ENCODE assay signal across 13 mouse cellular contexts in genomic region chr2:120158846-120159245, GRCm38 (mm10). TPM values are rescaled to one million over a fixed set of nuclear protein-coding genes. Genes with fewer than 3 reads are reported as not detected.
DNase-seq lines count a peak whose midpoint lies in the region; ATAC-seq and TF ChIP-seq lines count a peak whose summit lies in the region.
"Had no signal": no experiment of that assay in that cellular context is flagged by ENCODE, and none has a peak within 500 bp of the region (broad histone marks: within the 10 kb centered on the region; RNA-seq: fewer than 3 reads in every experiment).

No protein-coding gene starts in this region.

- no peaks in the 10 kb centered on the region for H3K9me3 ChIP-seq in hindbrain, postnatal 0 days (ENCODE audit: low read length)
- H3K9me3 ChIP-seq: midbrain, embryonic 15.5 days had no signal

- no peaks in the 10 kb centered on the region for H3K4me1 ChIP-seq in hindbrain, postnatal 0 days (ENCODE audit: insufficient read depth, low read length)

- H3K4me2 ChIP-seq in hindbrain, postnatal 0 days (ENCODE audit: low read depth, low read length): no peak overlapping the region
- H3K4me2 ChIP-seq: embryonic facial prominence, embryonic 13.5 days; limb, embryonic 13.5 days; midbrain, embryonic 15.5 days had no signal

- no peak for TF ChIP-seq CTCF in hindbrain, postnatal 0 days (IDR thresholded peaks at IDR 0.05; ENCODE audit: low read depth)

- no peaks in the 10 kb centered on the region for H3K36me3 ChIP-seq in hindbrain, postnatal 0 days (ENCODE audit: insufficient read depth, low read length)
- H3K36me3 ChIP-seq: embryonic facial prominence, embryonic 13.5 days; limb, embryonic 13.5 days; midbrain, embryonic 15.5 days had no signal

- peak; percentile 43 for DNase-seq in layer of hippocampus, adult 9-11 months
- no peak for DNase-seq in layer of hippocampus, postnatal 25 days (ENCODE audit: extremely low spot score in 1 of 2, low spot score in 1 of 2)
- DNase-seq in embryo, embryonic 11 days: peak; percentile 8
- DNase-seq in kidney, postnatal 10 days: peak; percentile 42
- DNase-seq in thymus, adult 18-20 months: peak; percentile 69 to 72
- no peak for DNase-seq in hindbrain, postnatal 0 days (ENCODE audit: low spot score)
- DNase-seq in ovary, adult 18-20 months (ENCODE audit: low spot score): no peak
- no peak for DNase-seq in left cerebral cortex, postnatal 14 days (ENCODE audit: low spot score in 2 of 2)
- DNase-seq: heart, postnatal 10 days had no signal

- no peaks in the 10 kb centered on the region for H3K27me3 ChIP-seq in hindbrain, postnatal 0 days (ENCODE audit: insufficient read depth, low read length)
- H3K27me3 ChIP-seq: midbrain, embryonic 15.5 days; Patski had no signal

- 61% methylated on average over 1 of the region's 1 CpGs for WGBS in hindbrain, postnatal 0 days

- intact Hi-C loops in left cerebral cortex, postnatal 14 days (cut with DNase I): no loop called here

- ATAC-seq in hindbrain, postnatal 0 days: no peak
- ATAC-seq: midbrain, embryonic 15.5 days; Patski had no signal

- no peak overlapping the region for H3K9ac ChIP-seq in hindbrain, postnatal 0 days (replicated peaks; ENCODE audit: low read length)
- H3K9ac ChIP-seq: embryonic facial prominence, embryonic 13.5 days; limb, embryonic 13.5 days; midbrain, embryonic 15.5 days had no signal

- no peak overlapping the region for H3K27ac ChIP-seq in hindbrain, postnatal 0 days
- H3K27ac ChIP-seq: embryonic facial prominence, embryonic 13.5 days; limb, embryonic 13.5 days; midbrain, embryonic 15.5 days had no signal

- no peak overlapping the region for H3K4me3 ChIP-seq in hindbrain, postnatal 0 days (ENCODE audit: low read length)
- H3K4me3 ChIP-seq: embryonic facial prominence, embryonic 13.5 days; limb, embryonic 13.5 days; midbrain, embryonic 15.5 days had no signal

RNA-seq across cellular contexts. Expression of gene Ehd4, which starts 4.4 kb away (rescaled TPM):
- total RNA-seq in layer of hippocampus, postnatal 25 days (2021): 1 to 10 TPM; 5.3 to 5.6 TPM
- 6.3 and 7.1 TPM in 2 replicates for total RNA-seq in hindbrain, postnatal 0 days (2014; rRNA removed)
- 24.6 and 25.2 TPM in 2 replicates for polyA plus RNA-seq in hindbrain, postnatal 0 days (2015; fragmentation: Nextera tagmentation; extraction: Ambion mirVana)
- total RNA-seq in left cerebral cortex, postnatal 14 days (2021): 10 to 100 TPM; 11.6 TPM

Comparison
In these comparisons a context has a peak if more than half of its experiments do, and no peak if none do; other contexts are left out.
1. DNase-seq: peak in layer of hippocampus, adult 9-11 months (single experiment), embryo, embryonic 11 days (single experiment), kidney, postnatal 10 days (single experiment) and thymus, adult 18-20 months (2 of 2); none in layer of hippocampus, postnatal 25 days (0 of 2), hindbrain, postnatal 0 days (single experiment), ovary, adult 18-20 months (single experiment) and left cerebral cortex, postnatal 14 days (0 of 2).